Mouse (Mus musculus) CD4-positive, CD25-positive, alpha-beta regulatory T cell, adult 4 months (primary cell): ENCODE measurements around the gene Tmem221. TPM values are rescaled to one million over a fixed set of nuclear protein-coding genes. Genes with fewer than 3 reads are reported as not detected.

Source experiments
- ATAC-seq: one replicate; pipeline ENCODE4 v1.8.0; 2017
- polyA plus RNA-seq, 2 experiments: library from polyadenylated mRNA; unstranded; fragments of 100-300 nt; shearing (Covaris generic); gene quantifications; one replicate each; pipeline ENCODE4 v1.2.1; 2017

The Tmem221 gene
- polyA plus RNA-seq, 2 experiments from 2014 or later, result 0.79 TPM; not detected in 1

DNA sequence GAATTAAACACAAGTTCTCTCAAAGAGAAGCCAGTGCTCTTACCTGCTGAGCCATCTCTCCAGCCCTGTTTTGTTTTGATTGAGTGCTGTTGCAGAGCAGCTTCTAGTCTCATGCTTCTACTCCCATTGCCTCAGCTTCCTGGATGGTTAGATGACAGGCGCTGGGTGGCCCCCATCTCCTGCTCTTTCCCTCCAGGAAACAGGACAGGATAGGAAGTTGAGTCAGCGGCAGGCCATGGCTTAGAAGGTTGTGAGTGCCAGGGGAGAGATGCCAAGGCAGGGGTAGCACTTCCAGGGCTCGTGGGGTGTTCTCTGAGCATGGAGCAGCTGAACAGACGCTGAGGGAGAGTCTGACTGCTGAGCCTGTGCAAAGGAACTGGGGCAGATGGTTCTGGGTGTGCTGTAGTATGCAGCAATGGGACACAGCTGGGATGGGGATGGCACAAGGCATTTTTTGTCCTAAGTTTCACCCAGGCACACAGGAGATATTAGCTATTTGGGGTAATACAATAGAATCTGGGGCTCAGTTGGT, 19.3 kb upstream of the Tmem221 start:
- ATAC-seq, result no peak

DNA sequence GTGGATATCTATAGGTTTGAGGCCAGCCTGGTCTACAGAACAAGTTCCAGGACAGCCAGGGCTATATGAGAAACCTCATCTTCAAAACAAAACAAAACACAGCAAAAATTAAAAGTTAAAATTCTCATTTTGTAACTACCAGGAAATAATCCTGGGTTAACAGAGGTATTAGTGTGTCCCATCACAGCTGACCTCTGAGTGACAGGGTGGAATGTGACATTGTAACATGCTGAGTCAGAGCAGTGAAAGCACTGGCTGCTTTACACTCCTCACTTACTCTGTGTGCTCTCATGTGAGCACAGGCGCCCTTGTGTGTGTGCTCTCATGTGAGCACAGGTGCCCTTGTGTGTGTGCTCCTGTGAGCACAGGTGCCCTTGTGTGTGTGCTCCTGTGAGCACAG, 16.3 kb upstream of the Tmem221 start:
- ATAC-seq, result no peak

DNA sequence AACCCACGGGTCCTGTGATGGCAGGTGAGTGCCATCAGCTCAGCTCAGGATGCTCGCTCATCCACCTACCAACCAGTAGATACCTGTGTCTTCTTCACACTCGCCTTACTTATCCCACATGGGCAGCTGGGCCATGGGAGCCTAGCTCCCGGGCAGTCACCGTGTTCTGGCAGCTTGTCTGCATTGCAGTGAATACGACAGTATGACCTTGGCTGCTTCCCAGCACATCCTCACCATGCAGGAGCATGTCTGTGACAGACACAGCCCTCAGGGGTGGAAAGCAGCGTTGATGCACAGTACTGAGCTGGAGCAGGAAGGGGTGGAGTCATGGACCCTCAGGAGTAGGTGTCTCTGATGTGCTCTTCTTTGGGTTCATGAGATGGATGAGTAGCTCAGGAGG, 15.8 kb upstream of the Tmem221 start:
- no peak for ATAC-seq

DNA sequence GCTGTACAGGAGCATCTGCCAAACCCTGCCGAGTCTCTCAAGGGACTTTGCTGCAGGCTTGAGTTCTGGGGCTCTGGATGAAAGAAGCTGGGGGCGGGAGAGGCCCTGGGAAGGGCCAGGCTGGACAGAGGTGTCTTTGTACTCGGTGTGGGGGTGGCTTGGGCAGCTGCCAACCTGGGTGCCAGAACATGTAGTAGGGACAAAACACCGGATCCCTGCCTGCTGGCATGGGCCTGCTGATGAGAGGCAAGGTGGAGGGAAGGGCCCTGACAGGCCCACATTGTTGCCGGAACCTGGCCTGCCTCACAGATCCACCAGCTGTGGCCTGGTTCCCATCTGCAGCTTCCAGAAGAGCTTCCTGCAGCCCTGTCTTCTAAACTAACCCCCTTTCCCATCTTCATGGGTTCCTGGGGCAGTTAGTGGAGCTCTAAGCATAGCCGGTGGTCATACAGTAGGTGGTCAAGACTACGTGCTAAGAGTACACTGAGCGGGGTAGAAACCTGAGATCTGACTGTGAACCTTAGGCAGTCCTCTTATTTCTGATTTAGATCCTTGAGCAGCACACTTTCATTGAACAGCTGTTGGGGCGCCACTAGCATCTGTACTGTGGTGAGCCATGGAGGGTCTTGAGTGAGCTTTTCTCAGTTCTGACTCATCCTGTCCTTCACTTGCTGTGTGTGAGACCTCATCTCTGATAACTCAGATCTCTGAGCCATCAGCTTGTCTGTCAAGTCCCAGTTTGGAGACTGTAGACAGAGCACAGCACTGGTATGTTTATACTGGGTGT, 14.4 kb upstream of the Tmem221 start:
- no peak for ATAC-seq

DNA sequence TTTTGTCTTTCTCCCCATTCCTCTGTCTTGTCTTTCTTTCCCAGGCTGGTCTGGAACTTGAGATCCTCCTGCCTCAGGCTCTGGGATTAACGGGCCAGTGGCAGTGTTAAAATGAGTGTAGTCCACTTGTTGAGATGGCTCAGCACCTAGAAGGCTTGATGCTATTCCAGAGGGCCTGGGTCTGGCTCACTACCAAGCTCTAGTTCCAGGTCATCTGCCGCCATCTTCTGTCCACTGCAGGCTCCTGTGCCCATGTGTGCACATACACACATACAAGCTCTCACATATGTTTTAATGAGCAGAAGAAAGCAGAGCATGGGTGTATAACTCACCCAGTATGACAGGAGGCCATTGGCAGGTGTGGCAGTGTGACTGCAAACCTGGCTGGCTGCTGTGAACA, 13.4 kb upstream of the Tmem221 start:
- no peak for ATAC-seq

DNA sequence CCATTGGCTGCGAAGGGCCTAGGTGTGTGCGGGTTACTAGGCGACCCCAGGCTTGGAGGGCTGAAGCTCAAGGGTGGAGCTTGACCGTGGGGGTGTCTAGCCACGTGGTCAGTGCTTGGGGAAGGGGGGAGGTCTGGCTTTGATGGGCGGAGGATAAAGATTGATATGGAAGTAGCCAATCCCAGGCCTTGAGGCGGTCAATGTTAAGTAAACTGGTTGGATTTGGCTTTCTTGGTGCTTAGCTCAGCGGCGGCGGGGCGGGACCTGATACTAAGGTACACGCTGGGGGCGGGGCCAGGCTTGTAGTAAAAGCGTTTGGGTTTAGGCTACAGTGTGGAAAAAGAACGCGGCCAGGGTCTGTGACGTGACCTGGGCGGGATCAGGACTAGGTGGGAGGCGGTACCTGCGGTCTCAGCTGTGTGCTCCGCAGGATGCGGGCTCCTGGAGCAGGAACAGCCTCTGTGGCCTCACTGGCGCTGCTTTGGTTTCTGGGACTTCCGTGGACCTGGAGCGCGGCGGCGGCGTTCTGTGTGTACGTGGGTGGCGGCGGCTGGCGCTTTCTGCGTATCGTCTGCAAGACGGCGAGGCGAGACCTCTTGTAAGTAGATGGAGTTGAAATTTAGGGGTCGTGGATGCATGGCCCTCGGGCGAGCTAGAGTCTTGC, 11.8 kb upstream of the Tmem221 start:
- ATAC-seq, result peak; percentile 86

DNA sequence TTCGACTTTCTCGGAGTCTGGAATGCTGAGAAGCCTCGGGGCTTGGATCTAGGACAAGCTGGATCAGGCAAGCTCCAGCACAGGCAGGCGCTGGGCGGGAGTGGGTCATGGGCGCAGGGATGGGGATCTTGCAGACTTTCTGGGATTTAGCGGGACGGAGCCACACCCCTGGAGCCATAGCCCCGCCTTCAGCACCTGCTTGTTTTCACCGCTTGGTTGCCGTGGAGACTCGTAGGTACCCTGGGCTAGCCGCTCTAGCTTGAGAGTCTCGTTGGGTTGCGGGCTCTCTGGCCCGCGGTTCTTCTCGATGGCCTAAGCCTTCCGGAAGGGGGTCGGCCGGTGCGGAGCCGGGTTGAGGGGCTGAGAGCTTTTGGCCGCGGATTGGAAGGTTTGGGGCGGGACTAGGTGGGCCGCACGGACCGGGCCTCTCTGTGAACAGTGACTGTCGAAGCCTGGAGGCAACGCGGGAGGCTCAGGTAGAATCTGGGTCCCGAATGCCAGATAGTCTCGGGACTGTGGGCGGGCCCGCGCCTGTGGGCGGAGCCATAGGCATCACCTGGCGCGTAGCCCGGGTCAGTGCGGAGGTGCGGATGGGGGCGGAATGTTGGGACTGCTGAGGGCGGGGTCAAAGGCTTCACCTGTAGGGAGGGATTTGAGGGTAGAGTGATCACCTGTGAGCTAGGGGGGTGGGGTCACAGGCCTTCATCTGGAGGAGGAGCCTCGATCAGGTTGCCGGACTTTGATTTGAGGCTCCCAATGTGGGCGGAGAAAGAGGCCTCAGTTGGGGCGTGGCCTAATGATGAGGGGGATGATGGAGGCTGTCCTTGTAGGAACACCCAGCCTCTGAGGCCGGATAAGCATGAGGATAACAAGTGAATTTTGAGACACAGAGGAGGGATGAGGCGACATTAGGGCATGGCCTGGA, 11.0 kb upstream of the Tmem221 start:
- ATAC-seq, result peak; percentile 50

DNA sequence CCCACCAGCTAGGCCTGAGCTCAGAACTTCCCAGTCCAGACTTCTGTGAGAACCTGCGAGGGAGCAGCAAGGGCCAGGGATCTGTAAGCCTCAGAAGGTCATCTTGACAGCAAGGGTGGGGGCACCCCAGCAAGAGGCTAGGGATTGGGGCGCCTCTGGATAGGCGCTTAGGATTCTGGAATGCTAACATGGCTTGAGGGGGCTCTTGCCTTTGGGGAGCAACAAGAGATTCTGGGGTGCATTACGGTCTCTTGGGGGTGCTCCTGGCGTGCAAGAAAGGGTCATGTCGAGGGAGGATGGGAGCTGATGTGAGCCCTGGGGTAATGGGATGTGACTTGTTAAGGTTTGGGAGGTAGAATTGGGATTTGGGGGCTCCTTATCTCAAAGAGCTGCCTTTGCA, 10.3 kb upstream of the Tmem221 start:
- ATAC-seq, result no peak

DNA sequence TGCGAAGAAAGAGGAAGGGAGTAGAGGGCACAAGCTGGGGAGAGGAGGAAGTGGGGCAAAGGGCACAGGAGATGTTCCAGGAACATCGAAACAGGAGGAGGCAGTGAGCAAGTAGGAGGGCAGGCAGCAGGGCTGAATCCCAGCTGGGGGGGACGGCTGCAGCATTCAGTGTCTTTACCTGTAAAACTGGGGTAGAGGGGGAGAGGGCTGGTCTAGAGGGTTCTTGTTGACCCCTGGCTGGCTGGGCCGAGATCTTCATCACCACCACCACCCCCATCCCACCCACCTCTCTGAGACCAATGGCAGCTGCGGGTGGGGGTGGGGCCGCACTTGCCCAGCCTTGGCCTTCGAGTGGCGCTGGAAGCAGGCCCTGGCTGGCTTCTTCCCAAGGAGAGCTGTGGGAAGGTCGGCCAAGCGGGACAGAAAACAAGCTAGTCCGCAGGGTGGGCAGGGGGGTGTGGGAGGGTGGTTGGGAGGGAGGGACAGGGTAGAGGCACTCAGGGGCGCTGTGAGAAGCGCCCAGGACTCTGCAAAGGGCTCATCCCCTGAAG, 9.8 kb upstream of the Tmem221 start, which contains the start of gene Slc27a1:
Gene Slc27a1, plus strand, starts transcription at position 496 of the 551 bp plus-strand sequence.
- no peak for ATAC-seq

DNA sequence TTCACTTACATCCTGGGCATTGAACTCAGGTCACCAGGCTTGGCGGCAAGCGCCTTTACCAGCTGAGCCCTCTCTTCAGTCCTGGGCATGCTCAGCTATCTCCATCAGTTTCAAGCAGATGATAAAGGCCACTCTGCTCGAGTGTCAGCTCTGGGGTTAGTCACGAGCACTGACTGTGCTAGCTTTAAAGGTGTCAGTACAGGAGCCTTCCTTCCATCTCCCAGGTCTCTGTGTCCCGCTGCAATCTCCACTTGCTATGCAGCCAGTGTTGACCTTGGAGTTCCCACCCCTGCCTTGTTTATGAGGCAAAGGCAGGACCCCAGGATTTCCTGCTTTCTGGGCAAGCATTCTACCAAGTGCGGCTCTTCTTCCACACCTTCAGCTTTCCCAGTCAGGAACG, 8.9 kb upstream of the Tmem221 start:
- no peak for ATAC-seq

DNA sequence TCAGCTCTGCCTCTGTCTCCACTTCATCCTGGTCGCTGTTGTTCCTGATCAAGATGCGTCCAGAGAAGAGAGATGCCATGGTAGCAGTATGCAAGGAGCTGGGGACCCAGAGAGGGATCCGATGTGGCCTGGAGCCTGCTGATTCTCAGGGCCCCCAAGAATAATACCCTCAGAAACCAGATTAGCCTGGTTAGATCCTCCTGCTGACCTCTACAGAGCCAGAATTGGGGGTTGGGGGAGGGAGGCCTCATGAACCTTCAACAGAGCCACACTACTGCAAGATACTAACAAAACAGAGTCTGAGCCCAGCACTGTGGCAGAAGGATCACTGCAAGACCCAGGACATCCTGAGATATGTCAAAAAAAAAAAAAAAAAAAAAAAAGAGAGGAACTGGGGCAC, 7.8 kb upstream of the Tmem221 start, which contains the start of gene Nxnl1:
Gene Nxnl1, minus strand, starts transcription at position 101 of the 400 bp plus-strand sequence.
- no peak for ATAC-seq

DNA sequence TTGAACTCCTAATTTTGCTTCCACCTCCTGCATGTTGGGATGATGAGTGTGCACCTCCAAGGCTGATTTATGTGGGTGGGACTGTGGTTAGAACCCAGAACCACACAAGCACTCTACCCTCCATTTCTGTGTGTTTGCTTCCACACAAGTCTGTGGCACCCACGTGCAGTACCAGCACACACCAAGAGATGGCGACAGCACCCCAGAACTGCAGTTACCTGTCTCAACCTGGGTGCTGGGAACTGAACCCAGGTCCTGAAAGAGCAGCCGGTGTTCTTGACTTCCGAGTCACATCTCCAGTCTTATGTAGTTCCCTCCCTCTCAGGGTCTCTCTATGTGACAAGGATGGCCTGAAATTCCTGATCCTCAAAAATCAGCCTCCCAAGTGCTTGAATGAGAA, 5.3 kb upstream of the Tmem221 start:
- ATAC-seq, result no peak

DNA sequence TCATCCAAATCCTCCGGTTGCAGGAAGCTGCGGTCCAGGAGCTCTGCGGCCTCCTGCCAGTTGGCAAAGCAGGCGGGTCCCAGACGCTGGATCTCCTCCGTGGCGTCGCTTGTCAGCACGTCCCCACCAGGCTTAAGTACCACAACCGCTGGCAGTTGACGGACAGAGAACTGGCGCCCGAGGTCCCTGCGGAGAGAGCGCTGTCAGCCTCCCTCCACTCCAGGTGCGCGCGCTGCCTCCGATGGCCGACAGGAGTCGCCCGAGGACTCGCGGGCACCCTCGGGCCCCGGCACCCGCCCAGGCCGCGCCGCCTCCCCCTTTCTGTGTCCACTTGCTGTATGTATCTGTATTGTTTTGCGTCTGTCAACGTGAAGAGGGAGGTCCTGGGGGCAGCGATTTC, 4.1 kb upstream of the Tmem221 start:
- ATAC-seq, result peak; percentile 47

DNA sequence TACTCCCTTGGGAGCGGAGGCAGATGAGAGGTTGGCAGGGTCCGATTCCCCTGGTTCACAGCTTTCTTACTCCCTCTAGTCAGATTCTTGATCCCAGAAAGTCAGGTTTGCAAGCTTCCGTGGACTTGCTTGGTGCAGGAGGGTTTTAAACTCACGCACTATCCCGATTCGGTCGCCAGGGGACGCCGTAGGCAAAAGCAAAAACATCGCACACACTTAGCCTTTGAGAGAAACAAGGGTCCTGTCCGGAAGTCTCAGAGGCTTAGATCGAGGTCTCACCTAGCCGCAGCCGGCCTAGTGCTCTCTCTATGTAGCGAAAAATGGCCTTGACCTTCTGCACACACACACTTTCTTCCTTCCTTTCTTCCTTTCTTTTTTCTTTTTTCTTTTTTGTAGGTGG, 2.7 kb upstream of the Tmem221 start:
- ATAC-seq, result peak; percentile 70

DNA sequence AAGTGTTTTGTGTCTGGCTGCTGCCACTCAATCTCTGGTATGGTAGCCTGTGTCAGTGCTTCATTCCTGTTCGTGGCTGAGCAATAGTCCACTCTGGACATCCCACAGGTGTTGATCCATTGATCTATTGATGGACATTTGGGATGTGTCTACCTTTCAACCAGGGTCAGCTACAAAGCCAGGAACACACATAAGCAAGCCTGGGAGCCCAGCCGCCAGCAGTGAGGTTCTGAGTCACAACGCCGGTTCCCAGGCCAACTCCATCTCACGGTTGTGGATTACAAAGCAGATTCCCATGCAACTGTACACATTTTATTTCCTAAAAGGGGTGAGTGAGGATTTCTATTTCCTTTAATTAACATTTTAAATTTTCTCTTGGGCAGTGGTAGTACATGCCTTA, 2.1 kb upstream of the Tmem221 start:
- ATAC-seq, result no peak

DNA sequence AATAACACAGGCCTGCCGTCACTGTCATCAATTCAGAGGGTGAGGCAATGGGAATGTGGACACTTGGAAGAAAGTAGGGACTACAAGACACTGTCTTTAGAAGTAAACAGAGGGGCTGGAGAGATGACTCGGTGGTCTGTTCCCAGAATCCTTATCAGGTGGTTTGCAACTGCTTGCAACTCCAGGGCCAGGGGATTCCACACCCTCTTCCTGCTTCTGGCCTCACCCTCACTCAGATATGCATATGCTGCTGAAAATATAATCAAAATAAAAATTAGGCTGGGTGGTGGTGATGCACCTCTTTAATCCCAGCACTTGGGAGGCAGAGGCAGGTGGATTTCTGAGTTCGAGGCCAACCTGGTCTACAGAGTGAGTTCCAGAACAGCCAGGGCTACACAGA, 1.4 kb upstream of the Tmem221 start:
- ATAC-seq, result no peak

DNA sequence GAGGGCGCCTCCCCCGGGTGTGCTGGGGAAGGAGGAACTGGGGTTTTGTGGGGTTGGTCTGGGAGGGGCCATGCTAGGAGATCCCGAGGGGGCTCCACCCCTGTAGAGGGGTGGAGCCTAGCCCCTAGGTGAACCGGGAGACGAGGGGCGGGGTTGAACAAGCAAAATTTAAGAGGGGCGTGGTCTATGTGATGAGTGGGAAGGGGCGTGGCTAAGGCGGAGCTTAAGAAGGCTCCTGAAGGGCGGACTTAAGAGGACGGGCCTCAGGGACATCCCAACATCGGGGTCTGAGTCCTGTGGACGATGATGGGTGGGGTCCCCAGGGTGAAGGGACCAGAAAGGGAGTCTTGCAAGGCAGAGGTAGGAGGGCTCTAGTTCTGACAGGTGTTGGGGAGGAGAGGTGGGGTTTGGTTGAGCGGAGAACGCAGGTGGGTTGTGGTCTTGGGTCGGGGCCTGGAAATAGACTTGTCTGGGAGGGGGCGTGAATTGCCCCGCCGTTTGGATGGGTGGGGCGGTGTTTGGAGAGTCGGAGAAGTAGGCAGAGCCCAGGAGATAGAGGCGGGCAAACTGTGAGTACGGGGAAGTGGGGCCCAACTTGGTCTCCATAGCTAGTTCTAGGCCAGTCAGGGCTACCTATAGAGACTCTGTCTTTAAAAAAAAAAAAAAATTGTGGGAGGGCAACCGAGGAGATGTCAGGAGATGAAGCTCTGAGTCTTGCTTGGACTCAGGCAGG, 453 bp upstream of the Tmem221 start:
- peak; percentile 49 for ATAC-seq

DNA sequence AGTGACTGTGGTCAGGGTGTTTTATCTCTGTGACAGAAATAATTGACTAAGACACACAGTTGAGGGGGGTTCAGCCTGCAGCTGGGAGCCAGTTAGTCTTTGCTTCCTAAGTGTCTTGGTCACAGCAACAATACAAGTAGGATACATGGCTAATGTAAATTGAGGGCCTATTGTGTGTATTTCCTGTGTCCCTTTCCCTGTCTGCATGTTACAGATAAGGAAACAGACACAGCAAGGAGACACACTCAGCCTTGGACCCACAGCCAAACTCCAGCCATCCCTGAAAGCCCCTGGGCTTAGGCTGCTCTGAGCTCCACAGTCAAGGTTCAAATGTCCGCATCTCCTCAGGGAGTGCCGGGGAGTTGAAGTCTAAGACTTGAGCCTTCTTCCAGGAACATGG, 4.0 kb downstream of the Tmem221 start:
- ATAC-seq, result no peak

DNA sequence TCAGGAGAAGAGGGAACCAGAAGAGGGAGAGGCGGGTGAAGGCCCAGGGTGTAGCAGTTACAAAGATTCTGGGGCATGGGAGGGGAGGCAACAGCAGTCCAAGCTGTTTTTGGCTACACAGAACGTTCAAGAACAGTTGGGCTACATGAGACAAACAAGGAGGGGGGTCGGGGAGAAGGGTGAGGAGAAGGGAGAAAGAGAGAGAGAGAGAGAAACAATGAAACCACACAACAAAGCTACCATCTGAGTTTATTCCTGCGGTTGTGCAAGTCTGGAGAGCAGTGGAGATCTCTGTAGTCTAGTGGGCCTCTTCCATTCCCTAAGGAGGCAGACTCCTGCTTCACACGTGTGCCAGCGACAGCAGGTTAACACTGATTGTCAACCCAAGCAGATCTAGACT, 4.7 kb downstream of the Tmem221 start:
- ATAC-seq, result no peak

DNA sequence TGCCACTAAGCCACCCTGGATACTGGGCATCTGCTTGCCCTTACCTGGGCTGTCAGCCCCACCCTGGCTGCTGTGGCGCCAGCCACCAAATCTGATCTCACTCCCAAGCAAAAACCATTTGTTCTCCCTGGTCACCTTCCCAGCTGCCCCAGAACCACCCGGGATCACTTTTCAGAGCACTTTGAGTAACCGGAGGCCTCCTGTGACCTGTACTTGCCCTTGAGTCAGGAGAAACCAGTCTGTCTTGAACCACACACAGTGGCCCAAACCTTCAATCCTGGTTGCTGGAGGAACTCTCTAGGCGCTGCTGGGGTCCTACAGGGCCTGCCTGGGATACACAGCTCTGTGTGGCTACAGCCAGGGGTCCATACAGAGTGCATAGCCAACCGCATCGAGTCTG, 5.9 kb downstream of the Tmem221 start:
- no peak for ATAC-seq

DNA sequence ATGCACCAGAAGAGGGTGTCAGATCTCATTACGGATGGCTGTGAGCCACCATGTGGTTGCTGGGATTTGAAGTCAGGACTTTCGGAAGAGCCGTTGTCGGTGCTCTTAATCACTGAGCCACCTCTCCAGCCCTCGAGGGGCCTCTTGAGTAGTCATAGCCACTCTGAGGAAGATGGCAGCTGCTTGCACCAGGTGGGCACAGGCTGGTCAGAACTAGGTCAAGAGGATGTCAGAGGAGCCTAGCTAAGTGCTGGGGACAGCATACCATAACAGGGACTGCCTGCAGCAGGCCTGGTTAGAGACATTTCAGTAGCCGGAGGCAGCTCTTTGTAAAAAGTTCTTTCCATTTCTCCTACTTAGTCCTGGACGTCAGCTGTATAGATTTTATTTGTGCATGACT, 7.9 kb downstream of the Tmem221 start:
- ATAC-seq, result no peak

DNA sequence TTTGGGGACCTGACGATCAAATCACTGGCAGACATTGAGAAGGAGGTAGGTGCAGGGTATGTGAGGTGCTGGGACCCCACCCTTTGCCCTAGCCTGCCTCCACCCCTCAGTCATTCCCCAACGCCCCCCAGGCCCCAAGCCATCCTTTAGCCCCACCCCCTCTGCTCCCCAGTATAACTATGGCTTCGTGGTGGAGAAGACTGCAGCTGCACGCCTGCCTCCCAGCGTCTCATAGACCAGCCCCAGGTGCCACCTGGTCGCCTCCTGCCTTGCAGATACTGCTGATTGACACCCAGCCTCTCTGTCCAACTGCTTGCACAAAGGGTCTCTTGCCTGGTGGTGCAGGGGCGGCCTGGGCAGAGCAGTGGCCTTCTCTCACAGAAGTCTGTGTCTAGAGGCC, 11.1 kb downstream of the Tmem221 start:
- ATAC-seq, result no peak
